Mouse (Mus musculus) spleen, adult 2 months (tissue): ENCODE results near the gene Zfp335. TPM values are rescaled to one million over a fixed set of nuclear protein-coding genes. Genes with fewer than 3 reads are reported as not detected.
A peak's percentile ranks its signal among the peaks of the same experiment; 100 is the strongest.

Source experiments
- DNase-seq, 2 experiments: peaks; one replicate each; pipeline versions ENCODE4 v3.0.0 to v3.0.0-alpha.2; 2012 to 2021; ENCODE audit warnings: low spot score in 2 of 2, low read depth in 1 of 2
- H3K27ac ChIP-seq: fragments of 200-500 bp; 2 replicates; pipeline ENCODE4 v1.5.1; 2012; ENCODE audit warnings: low read length, inconsistent platforms; ENCODE audit not compliant: insufficient read depth
- H3K27me3 ChIP-seq: fragments of 200-500 bp; 2 replicates; pipeline ENCODE4 v1.6.1; 2012; ENCODE audit warnings: mild to moderate bottlenecking, moderate library complexity, low read length, inconsistent platforms; ENCODE audit not compliant: control insufficient read depth, insufficient read depth
- H3K36me3 ChIP-seq: fragments of 200-500 bp; 2 replicates; pipeline ENCODE4 v1.6.1; 2012; ENCODE audit warnings: mild to moderate bottlenecking, low read length, inconsistent platforms; ENCODE audit not compliant: control insufficient read depth, insufficient read depth
- H3K4me1 ChIP-seq: fragments of 200-500 bp; 2 replicates; pipeline ENCODE4 v1.6.1; 2011; ENCODE audit warnings: inconsistent platforms; ENCODE audit not compliant: control insufficient read depth, insufficient read depth, insufficient read length
- H3K4me3 ChIP-seq: fragments of 200-500 bp; 2 replicates; pipeline ENCODE4 v1.5.1; 2011; ENCODE audit warnings: mild to moderate bottlenecking, inconsistent platforms; ENCODE audit not compliant: insufficient read depth, insufficient read length; ENCODE audit errors: extremely low read depth
- CTCF ChIP-seq: fragments of 200-500 bp; IDR thresholded peaks from 2 replicates; pipeline ENCODE4 v1.5.1; 2011; ENCODE audit warnings: mild to moderate bottlenecking, inconsistent platforms; ENCODE audit not compliant: insufficient read depth, insufficient read length, insufficient replicate concordance; ENCODE audit errors: extremely low read depth
- POLR2A ChIP-seq: fragments of 200-500 bp; IDR thresholded peaks from 2 replicates; pipeline ENCODE4 v1.6.1; 2011; ENCODE audit warnings: low read depth, low read length, inconsistent platforms
- WGBS: fragments of 180-500 bp; shearing (Covaris S2); methylation state at CpG from one replicate; pipeline ENCODE4 v1.1.7; 2018; 5-methylcytosine and 5-hydroxymethylcytosine counted together
- polyA plus RNA-seq: library from polyadenylated mRNA; depleted of rRNA; stranded (reverse); fragments of >200 nt; gene quantifications from 2 replicates; pipeline ENCODE4 v1.2.3, GENCODE M21; 2012

Gene Zfp335
- polyA plus RNA-seq, 1 experiment = 37.8 TPM

DNA sequence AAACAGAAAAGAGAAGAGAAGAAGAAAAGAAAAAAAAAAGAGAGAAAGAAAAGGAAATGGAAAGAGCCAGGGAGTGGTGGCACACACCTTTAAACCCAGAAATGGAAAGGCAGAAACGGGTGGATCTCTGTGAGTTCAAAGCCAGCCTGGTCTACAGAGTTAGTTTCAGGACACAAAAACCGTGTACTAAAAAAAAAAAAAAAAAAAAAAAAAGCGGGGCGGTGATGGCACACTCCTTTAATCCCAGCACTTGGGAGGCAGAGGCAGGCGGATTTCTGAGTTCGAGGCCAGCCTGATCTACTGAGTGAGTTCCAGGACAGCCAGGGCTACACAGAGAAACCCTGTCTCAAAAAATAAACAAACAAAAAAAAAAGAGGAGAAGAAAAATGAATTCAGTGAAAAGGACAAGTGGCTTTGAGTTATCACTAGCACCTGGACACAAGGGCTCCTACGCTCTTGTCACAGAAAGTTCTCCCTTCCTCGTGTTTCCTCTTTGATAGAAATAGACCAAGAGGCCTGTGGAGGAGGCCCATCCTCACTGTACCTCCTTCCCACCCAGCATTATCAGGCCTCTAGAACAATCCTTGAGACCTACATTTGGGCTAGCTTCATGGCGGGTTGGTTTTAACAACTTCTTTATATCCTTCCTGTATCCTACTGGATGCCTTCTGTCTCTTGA, 1.3 kb upstream of the Zfp335 start:
- DNase-seq = no peak
- Histone ChIP-seq H3K27me3 (no peaks in the 10 kb centered on the region), H3K27ac (peak overlapping the region; percentile 100), H3K36me3 (peaks cover 8% of the 10 kb centered on the region), H3K4me3 (no peak overlapping the region; the same call in 1 of the 2 replicates), H3K4me1 (peaks cover 29% of the 10 kb centered on the region; the same call in 1 of the 2 replicates)
- TF ChIP-seq CTCF (no peak), POLR2A (no peak)
- WGBS = 55% methylated on average over 8 of the region's 9 CpGs

DNA sequence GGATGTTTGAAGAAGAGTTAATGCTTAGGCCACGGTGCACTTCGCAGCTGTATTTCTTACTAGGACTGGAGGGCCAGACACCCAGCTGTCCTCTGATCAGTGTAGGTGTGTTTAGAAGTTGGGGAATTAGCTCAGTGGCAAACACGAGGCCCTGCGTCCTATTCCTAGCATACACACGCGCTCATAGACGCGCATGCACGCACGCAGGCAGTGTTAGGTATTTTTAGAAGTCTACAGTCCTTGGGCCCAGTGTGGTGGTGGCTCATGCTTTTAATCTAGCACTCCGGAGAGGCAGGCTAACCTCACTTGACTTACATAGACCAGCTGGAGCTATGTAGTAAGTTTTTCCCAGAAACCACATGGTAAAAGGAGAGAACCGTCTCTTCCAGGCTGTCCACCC, 594 bp upstream of the Zfp335 start:
- Histone ChIP-seq H3K27me3 (no peaks in the 10 kb centered on the region), H3K36me3 (peaks cover 14% of the 10 kb centered on the region), H3K4me1 (peaks cover 25% of the 10 kb centered on the region; the same call in 1 of the 2 replicates), H3K4me3 (peak overlapping the region; percentile 96), H3K27ac (peak overlapping the region; percentile 100)
- DNase-seq = peak in 1 of 2 experiments; percentile 41
- TF ChIP-seq CTCF (no peak), POLR2A (no peak)
- 5% methylated on average over 12 of the region's 12 CpGs for WGBS

DNA sequence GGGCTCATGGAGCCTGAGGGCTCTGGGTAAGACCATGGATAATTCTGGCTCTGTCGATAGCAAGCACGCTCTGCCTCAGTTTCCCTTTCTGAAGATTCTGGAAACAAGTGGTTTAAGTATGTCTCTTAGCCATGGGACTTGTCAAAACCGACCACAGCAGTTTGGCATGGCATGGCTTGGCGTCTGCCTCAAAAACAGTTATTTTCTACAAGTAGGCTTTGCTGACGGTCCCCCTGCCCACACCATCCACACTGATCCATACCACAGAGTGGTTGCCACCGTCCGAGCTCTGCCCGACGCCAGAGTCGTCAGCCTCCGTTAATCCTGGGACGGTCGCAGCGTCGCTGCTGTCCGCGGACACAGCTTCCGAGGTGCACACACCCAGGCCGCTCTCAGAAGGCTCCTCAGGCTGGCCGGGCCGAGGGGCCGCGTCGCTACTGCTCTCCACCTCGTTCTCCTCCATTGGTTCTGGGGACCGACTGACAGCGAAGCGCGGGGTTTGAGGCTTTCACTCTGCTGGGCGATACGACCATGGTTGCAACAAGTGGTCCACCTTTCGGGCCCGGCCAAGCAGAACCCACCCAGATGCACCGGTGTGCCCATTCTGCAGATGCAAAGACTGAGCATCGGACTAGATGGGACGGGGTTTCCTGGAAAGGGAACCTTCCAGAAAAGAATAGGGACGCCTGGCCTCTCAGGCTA, 1.0 kb downstream of the Zfp335 start:
- no peak for DNase-seq
- 3% methylated on average over 37 of the region's 37 CpGs for WGBS

DNA sequence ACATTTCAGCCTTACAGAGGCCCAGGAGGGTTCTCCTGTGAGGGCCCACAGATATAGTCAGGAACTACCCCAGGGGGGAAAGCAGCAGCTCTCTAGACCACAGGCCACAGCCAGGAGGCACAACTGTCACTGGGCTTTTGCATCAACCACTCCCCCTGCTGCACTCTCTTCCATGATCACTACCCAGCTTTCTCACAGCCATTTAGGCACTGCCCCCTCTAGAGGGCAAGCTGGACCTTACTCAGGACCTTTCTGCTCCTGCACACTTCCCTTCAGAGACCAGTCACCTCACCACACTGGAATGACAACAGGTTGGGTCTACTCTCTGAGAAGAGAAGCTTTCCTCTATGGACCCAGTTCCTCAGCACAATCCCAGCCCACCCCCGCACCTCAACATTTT, 2.0 kb downstream of the Zfp335 start:
- Histone ChIP-seq H3K4me1 (peaks cover 25% of the 10 kb centered on the region; the same call in 1 of the 2 replicates), H3K4me3 (no peak overlapping the region)
- 88% methylated on average over 1 of the region's 1 CpGs for WGBS

More for the DNA sequence above, 1.0 kb downstream of the Zfp335 start:
- Histone ChIP-seq H3K27ac (peak overlapping the region; percentile 100), H3K4me1 (peaks cover 25% of the 10 kb centered on the region; the same call in 1 of the 2 replicates), H3K27me3 (no peaks in the 10 kb centered on the region), H3K4me3 (peak overlapping the region; percentile 96), H3K36me3 (peaks cover 27% of the 10 kb centered on the region)
- TF ChIP-seq POLR2A = no peak
- TF ChIP-seq CTCF = no peak

GRCm38 (mm10) chr2:164909100-164909499, 2.5 kb downstream of the Zfp335 start:
- H3K4me1 ChIP-seq = peaks cover 21% of the 10 kb centered on the region; the same call in 1 of the 2 replicates
- 94% methylated on average over 3 of the region's 3 CpGs for WGBS
- H3K27me3 ChIP-seq = no peaks in the 10 kb centered on the region
- H3K27ac ChIP-seq = no peak overlapping the region
- H3K4me3 ChIP-seq = no peak overlapping the region
- no peak for TF ChIP-seq CTCF
- TF ChIP-seq POLR2A = no peak
- no peak for DNase-seq
- H3K36me3 ChIP-seq = peaks cover 39% of the 10 kb centered on the region

More for the DNA sequence above, 2.0 kb downstream of the Zfp335 start:
- peak in 1 of 2 experiments; percentile 43 for DNase-seq
- TF ChIP-seq CTCF (peak; percentile 16; the same call in 1 of the 2 replicates), POLR2A (no peak)
- Histone ChIP-seq H3K27me3 (no peaks in the 10 kb centered on the region), H3K27ac (no peak overlapping the region), H3K36me3 (peaks cover 35% of the 10 kb centered on the region)

- Histone ChIP-seq H3K27ac (no peak overlapping the region), H3K4me3 (no peak overlapping the region), H3K27me3 (no peaks in the 10 kb centered on the region), H3K4me1 (peaks cover 14% of the 10 kb centered on the region; the same call in 1 of the 2 replicates), H3K36me3 (peaks cover 41% of the 10 kb centered on the region)
- no peak for TF ChIP-seq POLR2A
- no peak for TF ChIP-seq CTCF
- DNase-seq = no peak
- 91% methylated on average over 5 of the region's 5 CpGs for WGBS
Observed at GRCm38 (mm10) chr2:164908011-164908410, 3.5 kb downstream of the Zfp335 start.

DNA sequence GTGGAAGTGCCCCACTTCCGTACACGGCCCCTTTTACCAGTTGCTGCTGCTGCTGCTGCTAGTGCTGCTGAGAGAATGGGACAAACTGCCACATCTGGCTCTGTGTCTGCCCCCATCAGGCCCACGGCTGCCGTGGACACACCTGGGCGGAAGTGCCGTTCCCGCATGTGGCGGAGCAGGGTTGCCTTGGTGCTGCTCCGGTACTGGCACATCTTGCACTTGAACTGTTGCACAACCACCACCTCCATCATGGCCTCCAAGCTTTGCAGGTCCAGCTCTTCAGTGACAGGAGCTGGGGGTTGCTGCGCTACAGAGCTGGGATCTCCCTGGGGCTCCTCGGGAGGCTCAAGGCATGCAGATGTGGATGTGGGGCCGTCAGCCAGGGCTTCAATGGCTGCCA, 4.0 kb downstream of the Zfp335 start:
- Histone ChIP-seq H3K27ac (no peak overlapping the region), H3K27me3 (no peaks in the 10 kb centered on the region), H3K4me3 (no peak overlapping the region), H3K36me3 (peaks cover 42% of the 10 kb centered on the region), H3K4me1 (peaks cover 12% of the 10 kb centered on the region; the same call in 1 of the 2 replicates)
- DNase-seq = no peak
- no peak for TF ChIP-seq POLR2A
- TF ChIP-seq CTCF = no peak
- WGBS = 97% methylated on average over 12 of the region's 12 CpGs
